Comparison of ENCODE assay signal across 12 mouse cellular contexts in the genomic region with DNA sequence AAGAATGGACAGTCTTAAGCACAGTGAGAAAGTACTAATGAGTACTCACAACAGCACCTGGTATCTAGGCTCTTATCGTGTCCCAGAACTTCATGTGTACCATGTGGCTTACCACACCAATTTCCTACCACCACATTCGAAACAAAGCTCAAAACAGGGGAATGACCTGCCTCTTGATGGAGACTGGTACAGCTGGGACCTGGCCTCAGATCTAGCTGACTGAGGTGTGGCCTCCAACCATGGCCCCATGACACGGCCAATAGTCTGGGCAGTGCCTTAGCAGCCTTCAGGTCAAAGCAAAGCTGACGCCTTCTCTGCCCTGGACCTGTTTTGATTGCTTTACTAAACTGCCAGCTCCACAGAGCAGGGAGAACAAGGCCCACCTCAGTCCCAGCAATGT. TPM values are rescaled to one million over a fixed set of nuclear protein-coding genes. Genes with fewer than 3 reads are reported as not detected.
A peak's percentile ranks its signal among the peaks of the same experiment; 100 is the strongest.
DNase-seq lines count a peak whose midpoint lies in the region; ATAC-seq lines count a peak whose summit lies in the region.
"Had no signal": no experiment of that assay in that cellular context is flagged by ENCODE, and none has a peak within 500 bp of the region (broad histone marks: within the 10 kb centered on the region; RNA-seq: fewer than 3 reads in every experiment).

No protein-coding gene starts in this region.

- 0 out of 2 replicates have a peak overlapping the region, but pooled peaks have one; percentile 48 for H3K27ac ChIP-seq in intestine, embryonic 15.5 days
- H3K27ac ChIP-seq: embryonic facial prominence, embryonic 12.5 days; heart, adult 2 months; neural tube, embryonic 12.5 days had no signal

- DNase-seq in kidney, adult 11 months, result peak; percentile 34
- DNase-seq in kidney, adult 18-20 months, result no peak
- peak; percentile 41 for DNase-seq in R1 (ENCODE audit: low read depth, low spot score)
- DNase-seq in lung, adult 18-20 months, result no peak
- no peak for DNase-seq in adrenal gland, adult 2 months
- DNase-seq: heart, adult 2 months; right cerebral cortex, adult 18-20 months had no signal

- no peaks in the 10 kb centered on the region for H3K36me3 ChIP-seq in intestine, embryonic 15.5 days
- H3K36me3 ChIP-seq: embryonic facial prominence, embryonic 12.5 days; neural tube, embryonic 12.5 days had no signal

- no peak overlapping the region for H3K4me3 ChIP-seq in intestine, embryonic 15.5 days (replicated peaks)
- H3K4me3 ChIP-seq: embryonic facial prominence, embryonic 12.5 days; heart, adult 2 months; neural tube, embryonic 12.5 days had no signal

- H3K4me1 ChIP-seq in intestine, embryonic 15.5 days (replicated peaks), result peaks cover 21% of the 10 kb centered on the region
- H3K4me1 ChIP-seq: neural tube, embryonic 12.5 days had no signal

- no peaks in the 10 kb centered on the region for H3K9me3 ChIP-seq in intestine, embryonic 15.5 days
- H3K9me3 ChIP-seq: embryonic facial prominence, embryonic 12.5 days; neural tube, embryonic 12.5 days had no signal

- 57% methylated on average over 4 of the region's 4 CpGs for WGBS in intestine, embryonic 15.5 days

- no peaks in the 10 kb centered on the region for H3K27me3 ChIP-seq in intestine, embryonic 15.5 days (replicated peaks)
- H3K27me3 ChIP-seq: embryonic facial prominence, embryonic 12.5 days; neural tube, embryonic 12.5 days had no signal

- H3K4me2 ChIP-seq in intestine, embryonic 15.5 days (replicated peaks), result no peak overlapping the region
- H3K4me2 ChIP-seq: embryonic facial prominence, embryonic 12.5 days; neural tube, embryonic 12.5 days had no signal

- no peak overlapping the region for H3K9ac ChIP-seq in intestine, embryonic 15.5 days
- H3K9ac ChIP-seq: embryonic facial prominence, embryonic 12.5 days; neural tube, embryonic 12.5 days had no signal

- ATAC-seq in intestine, embryonic 15.5 days, result no peak
- peak; percentile 59 for ATAC-seq in megakaryocyte progenitor cell, adult 5-6 weeks (replicated peaks; ENCODE audit: poor library complexity)
- ATAC-seq: forebrain, embryonic 16.5 days had no signal

RNA-seq across cellular contexts. Expression of gene Tex2, which starts 56.5 kb away (rescaled TPM):
- polyA plus RNA-seq in intestine, embryonic 15.5 days (2015; fragmentation: Nextera tagmentation; extraction: Ambion mirVana), result 10.4 and 11.1 TPM in 2 replicates
- total RNA-seq in megakaryocyte progenitor cell, adult 5-6 weeks (2015), result 48.2 and 52.8 TPM in 2 replicates
- 77.8 and 78.5 TPM in 2 replicates for total RNA-seq in megakaryocyte progenitor cell, adult 5-6 weeks (2017)
- total RNA-seq in adrenal gland, adult 2 months (2021), result 10 to 100 TPM; 54.0 to 55.5 TPM
- polyA plus RNA-seq in adrenal gland, adult 2 months (2012; rRNA removed), result 14.0 and 15.8 TPM in 2 replicates

Comparison
In these comparisons a context has a peak if more than half of its experiments do, and no peak if none do; other contexts are left out.
1. DNase-seq: peak in kidney, adult 11 months (single experiment) and R1 (single experiment); none in kidney, adult 18-20 months (single experiment), lung, adult 18-20 months (0 of 2) and adrenal gland, adult 2 months (single experiment).